Mouse (Mus musculus): ENCODE measurements at regions not wholly inside any gene's neighbourhood (a gene's known extent, or its start where the extent isn't known, plus 50 kb on each side); places are given as distances from the start of the nearest gene placed in this dataset.

GRCm38 (mm10) chr12:29175698-29176440, 352.3 kb upstream of the Myt1l start:
- H3K4me3 ChIP-seq (ENCODE audit: low read depth, low read length) = no peak overlapping the region
- H3K36me3 ChIP-seq (ENCODE audit: control insufficient read depth, insufficient read depth, low read length, poor library complexity, severe bottlenecking) = no peaks in the 10 kb centered on the region
- H3K4me1 ChIP-seq (ENCODE audit: control insufficient read depth, insufficient read depth, low read length) = no peaks in the 10 kb centered on the region
- no peak for TF ChIP-seq POLR2A (IDR thresholded peaks at IDR 0.05; ENCODE audit: insufficient read depth, low read length)
- H3K27me3 ChIP-seq (ENCODE audit: control insufficient read depth, insufficient read depth, low read length, poor library complexity, severe bottlenecking) = no peaks in the 10 kb centered on the region
- H3K27ac ChIP-seq (ENCODE audit: insufficient read depth, low read length) = no peak overlapping the region
- no peak overlapping the region for H3K9ac ChIP-seq (ENCODE audit: low read depth, poor library complexity, severe bottlenecking)
- H3K9me3 ChIP-seq (replicated peaks; ENCODE audit: control insufficient read depth, insufficient read depth, low read length, poor library complexity, severe bottlenecking) = no peaks in the 10 kb centered on the region

GRCm38 (mm10) chr12:29177145-29177544, 351.0 kb upstream of the Myt1l start:
- Histone ChIP-seq H3K4me3 (ENCODE audit: low read depth, low read length) (0 out of 2 replicates have a peak overlapping the region, but pooled peaks have one; percentile 9), H3K36me3 (ENCODE audit: control insufficient read depth, insufficient read depth, low read length, poor library complexity, severe bottlenecking) (no peaks in the 10 kb centered on the region), H3K4me1 (ENCODE audit: control insufficient read depth, insufficient read depth, low read length) (no peaks in the 10 kb centered on the region), H3K27ac (ENCODE audit: insufficient read depth, low read length) (no peak overlapping the region), H3K27me3 (ENCODE audit: control insufficient read depth, insufficient read depth, low read length, poor library complexity, severe bottlenecking) (no peaks in the 10 kb centered on the region), H3K9me3 (replicated peaks; ENCODE audit: control insufficient read depth, insufficient read depth, low read length, poor library complexity, severe bottlenecking) (no peaks in the 10 kb centered on the region), H3K9ac (ENCODE audit: low read depth, poor library complexity, severe bottlenecking) (no peak overlapping the region)
- TF ChIP-seq EP300 (IDR thresholded peaks at IDR 0.05; ENCODE audit: insufficient read depth, low read depth, low read length) = no peak
- no peak for TF ChIP-seq CTCF (IDR thresholded peaks at IDR 0.05; ENCODE audit: low read depth, low read length)
- no peak for TF ChIP-seq POLR2A (IDR thresholded peaks at IDR 0.05; ENCODE audit: insufficient read depth, low read length)

DNA sequence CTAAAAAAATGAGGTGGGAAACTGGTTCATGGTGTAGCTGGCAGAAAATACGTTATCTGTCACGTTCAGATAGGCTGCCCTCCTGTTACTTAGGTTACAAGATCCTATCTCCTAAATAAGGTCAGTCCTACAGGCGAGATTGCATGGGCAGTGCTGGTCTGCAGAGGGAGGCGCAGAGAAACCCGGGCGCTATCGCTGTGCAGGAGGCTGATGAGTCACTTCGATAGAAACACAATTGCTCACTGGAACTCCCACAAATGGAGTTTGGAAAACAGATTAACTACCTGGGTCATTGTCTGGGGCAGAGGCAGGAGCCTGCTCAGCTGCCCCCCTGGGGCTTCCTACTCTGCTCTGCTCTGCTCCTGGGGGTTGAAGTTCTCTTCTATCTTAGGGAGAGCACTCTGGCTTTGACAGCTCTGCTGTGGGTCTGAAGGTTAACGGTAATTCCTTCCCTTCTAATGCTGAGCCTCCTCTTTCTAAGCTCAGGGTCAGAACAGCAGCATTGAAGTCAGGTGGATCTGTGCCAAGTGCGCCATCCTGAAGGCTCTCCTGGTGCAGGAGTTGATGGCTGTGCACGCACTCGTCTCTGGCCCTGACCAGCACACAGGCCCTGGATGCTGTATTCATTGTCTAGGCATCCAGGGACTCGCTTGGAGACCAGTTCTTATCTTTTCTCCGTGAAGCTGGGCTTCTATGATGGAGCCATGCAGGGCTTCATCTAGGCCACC, 349.9 kb upstream of the Myt1l start:
- H3K27me3 ChIP-seq (ENCODE audit: control insufficient read depth, insufficient read depth, low read length, poor library complexity, severe bottlenecking) = no peaks in the 10 kb centered on the region
- H3K4me1 ChIP-seq (ENCODE audit: control insufficient read depth, insufficient read depth, low read length) = no peaks in the 10 kb centered on the region
- TF ChIP-seq EP300 (IDR thresholded peaks at IDR 0.05; ENCODE audit: insufficient read depth, low read depth, low read length) = no peak
- no peak for TF ChIP-seq CTCF (IDR thresholded peaks at IDR 0.05; ENCODE audit: low read depth, low read length)
- no peak for TF ChIP-seq POLR2A (IDR thresholded peaks at IDR 0.05; ENCODE audit: insufficient read depth, low read length)
- H3K4me3 ChIP-seq (ENCODE audit: low read depth, low read length) = no peak overlapping the region
- no peaks in the 10 kb centered on the region for H3K9me3 ChIP-seq (replicated peaks; ENCODE audit: control insufficient read depth, insufficient read depth, low read length, poor library complexity, severe bottlenecking)
- H3K36me3 ChIP-seq (ENCODE audit: control insufficient read depth, insufficient read depth, low read length, poor library complexity, severe bottlenecking) = no peaks in the 10 kb centered on the region
- no peak overlapping the region for H3K9ac ChIP-seq (ENCODE audit: low read depth, poor library complexity, severe bottlenecking)
- no peak overlapping the region for H3K27ac ChIP-seq (ENCODE audit: insufficient read depth, low read length)

GRCm38 (mm10) chr12:29179405-29179804, 348.8 kb upstream of the Myt1l start:
- no peaks in the 10 kb centered on the region for H3K36me3 ChIP-seq (ENCODE audit: control insufficient read depth, insufficient read depth, low read length, poor library complexity, severe bottlenecking)
- no peaks in the 10 kb centered on the region for H3K27me3 ChIP-seq (ENCODE audit: control insufficient read depth, insufficient read depth, low read length, poor library complexity, severe bottlenecking)
- H3K4me3 ChIP-seq (ENCODE audit: low read depth, low read length) = no peak overlapping the region
- H3K9me3 ChIP-seq (replicated peaks; ENCODE audit: control insufficient read depth, insufficient read depth, low read length, poor library complexity, severe bottlenecking) = no peaks in the 10 kb centered on the region
- no peak overlapping the region for H3K27ac ChIP-seq (ENCODE audit: insufficient read depth, low read length)
- no peaks in the 10 kb centered on the region for H3K4me1 ChIP-seq (ENCODE audit: control insufficient read depth, insufficient read depth, low read length)
- no peak overlapping the region for H3K9ac ChIP-seq (ENCODE audit: low read depth, poor library complexity, severe bottlenecking)
- TF ChIP-seq CTCF (IDR thresholded peaks at IDR 0.05; ENCODE audit: low read depth, low read length) (no peak), POLR2A (IDR thresholded peaks at IDR 0.05; ENCODE audit: insufficient read depth, low read length) (no peak), EP300 (IDR thresholded peaks at IDR 0.05; ENCODE audit: insufficient read depth, low read depth, low read length) (no peak)

- H3K27me3 ChIP-seq (ENCODE audit: control insufficient read depth, insufficient read depth, low read length, poor library complexity, severe bottlenecking) = no peaks in the 10 kb centered on the region
- H3K9ac ChIP-seq (ENCODE audit: low read depth, poor library complexity, severe bottlenecking) = no peak overlapping the region
- no peak overlapping the region for H3K27ac ChIP-seq (ENCODE audit: insufficient read depth, low read length)
- no peak overlapping the region for H3K4me3 ChIP-seq (ENCODE audit: low read depth, low read length)
- H3K9me3 ChIP-seq (replicated peaks; ENCODE audit: control insufficient read depth, insufficient read depth, low read length, poor library complexity, severe bottlenecking) = no peaks in the 10 kb centered on the region
- H3K4me1 ChIP-seq (ENCODE audit: control insufficient read depth, insufficient read depth, low read length) = no peaks in the 10 kb centered on the region
- TF ChIP-seq POLR2A (IDR thresholded peaks at IDR 0.05; ENCODE audit: insufficient read depth, low read length) (no peak), CTCF (IDR thresholded peaks at IDR 0.05; ENCODE audit: low read depth, low read length) (no peak), EP300 (IDR thresholded peaks at IDR 0.05; ENCODE audit: insufficient read depth, low read depth, low read length) (no peak)
- H3K36me3 ChIP-seq (ENCODE audit: control insufficient read depth, insufficient read depth, low read length, poor library complexity, severe bottlenecking) = no peaks in the 10 kb centered on the region
These were observed 347.6 kb upstream of the Myt1l start for GRCm38 (mm10) chr12:29180576-29180975.

DNA sequence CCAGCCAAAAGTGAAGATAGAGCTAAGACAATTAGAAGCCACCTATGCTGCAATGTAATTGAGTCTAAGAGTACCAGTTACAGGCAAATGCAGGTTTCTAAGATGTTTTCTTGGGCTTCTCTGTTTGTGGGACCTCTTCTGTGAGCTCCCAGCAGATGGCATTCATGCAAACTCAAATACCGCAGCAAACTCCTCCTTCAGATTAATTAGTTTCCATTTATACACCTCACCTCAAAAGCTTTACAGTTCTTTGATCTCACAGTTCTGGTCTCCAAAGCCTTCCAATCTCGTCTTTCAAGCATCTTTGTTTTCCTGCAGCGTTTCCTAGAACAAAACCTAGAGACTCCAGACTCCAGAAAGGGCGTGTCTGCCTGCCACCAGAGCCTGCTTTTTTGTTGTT, 340.6 kb upstream of the Myt1l start:
- TF ChIP-seq EP300 (IDR thresholded peaks at IDR 0.05; ENCODE audit: insufficient read depth, low read depth, low read length) (no peak), CTCF (IDR thresholded peaks at IDR 0.05; ENCODE audit: low read depth, low read length) (no peak), POLR2A (IDR thresholded peaks at IDR 0.05; ENCODE audit: insufficient read depth, low read length) (no peak)

More for the DNA sequence above, 340.6 kb upstream of the Myt1l start:
- H3K27ac ChIP-seq (ENCODE audit: insufficient read depth, low read length) = no peak overlapping the region
- H3K27me3 ChIP-seq (ENCODE audit: control insufficient read depth, insufficient read depth, low read length, poor library complexity, severe bottlenecking) = no peaks in the 10 kb centered on the region
- no peaks in the 10 kb centered on the region for H3K4me1 ChIP-seq (ENCODE audit: control insufficient read depth, insufficient read depth, low read length)
- 0 out of 2 replicates have a peak, but pooled peaks cover 2% of the 10 kb centered on the region for H3K9me3 ChIP-seq (replicated peaks; ENCODE audit: control insufficient read depth, insufficient read depth, low read length, poor library complexity, severe bottlenecking)
- H3K9ac ChIP-seq (ENCODE audit: low read depth, poor library complexity, severe bottlenecking) = no peak overlapping the region
- H3K4me3 ChIP-seq (ENCODE audit: low read depth, low read length) = no peak overlapping the region
- no peaks in the 10 kb centered on the region for H3K36me3 ChIP-seq (ENCODE audit: control insufficient read depth, insufficient read depth, low read length, poor library complexity, severe bottlenecking)

Data from ES-Bruce4 (cell line).